Mouse (Mus musculus): ENCODE results near the gene Gm49027. TPM values are rescaled to one million over a fixed set of nuclear protein-coding genes. Genes with fewer than 3 reads are reported as not detected.
"Not testable (repeated sequence)": the region's sequence is repeated elsewhere in the genome, so short reads cannot be mapped to it uniquely, and the experiment has no call there.

Gm49027 gene
- polyA plus RNA-seq, 1 experiment from 2014 or later = 11.2 TPM

DNA sequence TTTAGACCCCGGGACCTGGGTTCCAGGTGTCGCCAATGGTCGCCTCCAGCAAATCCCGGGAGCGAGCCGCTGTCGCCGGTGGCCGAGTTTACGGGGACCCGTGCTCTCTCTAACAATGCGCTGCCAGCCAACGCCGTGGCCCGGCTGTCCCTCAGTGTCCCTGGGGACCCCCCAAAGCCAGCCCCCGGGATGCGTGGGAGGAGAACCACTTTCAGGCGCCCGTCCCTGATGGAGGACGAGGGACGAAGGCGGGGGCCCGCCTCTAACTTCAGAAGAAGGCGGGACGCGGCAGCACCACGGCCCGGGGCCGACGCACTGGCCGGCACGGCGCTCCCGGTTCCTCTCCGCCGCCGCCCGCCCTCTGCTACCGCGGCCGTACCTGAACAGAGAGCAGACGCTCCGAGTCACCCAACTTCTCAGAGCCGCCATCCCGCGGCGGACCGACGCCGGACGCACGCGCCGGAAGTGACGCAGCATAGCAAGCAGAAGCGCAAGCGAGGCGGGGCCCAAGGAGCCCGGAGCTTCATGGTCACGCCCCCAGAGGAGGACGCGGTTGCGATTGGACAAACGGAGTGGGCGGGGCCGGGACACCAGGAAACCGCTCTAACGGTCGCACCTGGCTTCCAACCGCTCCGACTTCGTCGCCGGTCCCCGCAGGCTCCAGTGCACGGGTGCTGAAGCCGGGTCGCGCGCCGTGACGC lies 1.4 kb downstream of the Gm49027 start, which contains the start of gene Diablo:
Gene Diablo (minus strand): TSS at position 485 of the 701 bp plus-strand sequence.
- no peak within 1 kb of the TSS for H3K27ac ChIP-seq
- H3K4me2 ChIP-seq (replicated peaks) = peak within 1 kb of the TSS; percentile 85
- peak within 1 kb of the TSS; percentile 92 for H3K4me3 ChIP-seq (replicated peaks)
- H3K4me1 ChIP-seq (replicated peaks) = peaks cover 19% of the 10 kb centered on the region
- H3K9me3 ChIP-seq = no peaks in the 10 kb centered on the region
- H3K27me3 ChIP-seq (replicated peaks) = no peaks in the 10 kb centered on the region
- peak within 1 kb of the TSS; percentile 81 for H3K9ac ChIP-seq
- peak; percentile 99 for ATAC-seq
- no peaks in the 10 kb centered on the region for H3K36me3 ChIP-seq
- under 1% methylated on average over 76 of the region's 82 CpGs for WGBS

DNA sequence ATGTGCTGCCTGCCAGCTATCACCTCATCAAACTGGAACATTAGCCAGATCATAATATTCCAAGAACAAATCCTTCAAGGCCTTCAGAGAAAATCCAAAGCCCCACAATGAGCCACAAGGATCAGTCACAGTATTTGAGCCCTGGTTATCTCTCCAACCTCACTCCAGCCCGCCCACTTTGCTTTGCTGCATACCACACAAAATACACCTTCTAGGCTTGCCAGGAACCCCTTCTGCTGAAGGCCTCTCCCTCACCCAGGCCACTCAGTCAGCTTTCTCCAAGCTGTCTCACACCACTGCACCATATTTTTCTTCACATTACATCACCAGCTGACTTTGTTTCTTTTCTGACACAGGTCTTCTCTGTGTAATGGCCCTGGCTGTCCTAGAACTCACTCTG lies 3.1 kb downstream of the Gm49027 start:
- 74% methylated on average over 1 of the region's 1 CpGs for WGBS
- Histone ChIP-seq H3K9ac (no peak overlapping the region), H3K4me3 (replicated peaks) (no peak overlapping the region), H3K9me3 (no peaks in the 10 kb centered on the region), H3K4me2 (replicated peaks) (no peak overlapping the region), H3K4me1 (replicated peaks) (peaks cover 19% of the 10 kb centered on the region), H3K27me3 (replicated peaks) (no peaks in the 10 kb centered on the region), H3K27ac (no peak overlapping the region), H3K36me3 (peaks cover 4% of the 10 kb centered on the region; the same call in 1 of the 2 replicates)
- ATAC-seq = no peak

DNA sequence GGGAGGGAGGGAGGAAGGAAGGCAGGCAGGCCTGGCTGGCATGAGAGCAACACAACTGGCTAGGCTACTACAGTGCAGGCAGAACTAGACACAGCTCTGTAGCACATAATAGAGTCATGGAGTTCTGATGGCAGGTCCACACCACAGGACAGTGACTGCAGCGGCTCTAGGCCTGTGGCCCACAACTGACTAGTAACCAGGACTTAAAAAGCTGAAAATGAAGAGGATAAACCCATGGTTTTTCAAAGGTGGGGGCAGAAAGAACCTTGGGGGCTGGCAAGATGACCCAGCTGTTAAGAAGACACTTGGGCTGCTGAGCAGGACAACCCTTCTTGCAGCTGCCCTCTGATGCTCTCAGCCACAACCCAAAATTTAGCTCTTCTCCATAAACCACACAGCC lies 3.7 kb downstream of the Gm49027 start:
- no peak overlapping the region for H3K27ac ChIP-seq
- no peaks in the 10 kb centered on the region for H3K9me3 ChIP-seq
- 85% methylated on average over 1 of the region's 1 CpGs for WGBS
- no peaks in the 10 kb centered on the region for H3K27me3 ChIP-seq (replicated peaks)
- no peak overlapping the region for H3K4me2 ChIP-seq (replicated peaks)
- no peak overlapping the region for H3K9ac ChIP-seq
- ATAC-seq = no peak
- H3K4me3 ChIP-seq (replicated peaks) = no peak overlapping the region
- peaks cover 4% of the 10 kb centered on the region; the same call in 1 of the 2 replicates for H3K36me3 ChIP-seq
- peaks cover 19% of the 10 kb centered on the region for H3K4me1 ChIP-seq (replicated peaks)

DNA sequence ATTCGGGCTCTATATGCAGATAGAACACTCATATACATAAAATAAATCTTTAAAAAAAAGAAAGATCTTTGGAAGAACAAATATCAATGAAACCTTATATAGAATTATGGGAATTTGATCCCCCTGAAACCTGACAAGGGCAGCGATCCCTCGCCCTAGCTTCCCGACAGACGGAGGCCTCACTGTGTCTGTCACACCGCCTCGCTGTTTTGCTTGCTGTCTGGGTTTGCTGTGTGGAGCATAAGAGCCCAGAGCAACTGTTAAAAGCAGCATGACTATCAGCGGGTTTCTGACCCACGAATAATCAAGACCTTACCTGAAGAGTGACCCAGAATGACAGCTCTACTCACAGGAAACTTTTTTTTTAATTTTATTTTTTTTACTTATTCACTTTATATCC lies 4.6 kb downstream of the Gm49027 start:
- peaks cover 19% of the 10 kb centered on the region for H3K4me1 ChIP-seq (replicated peaks)

DNA sequence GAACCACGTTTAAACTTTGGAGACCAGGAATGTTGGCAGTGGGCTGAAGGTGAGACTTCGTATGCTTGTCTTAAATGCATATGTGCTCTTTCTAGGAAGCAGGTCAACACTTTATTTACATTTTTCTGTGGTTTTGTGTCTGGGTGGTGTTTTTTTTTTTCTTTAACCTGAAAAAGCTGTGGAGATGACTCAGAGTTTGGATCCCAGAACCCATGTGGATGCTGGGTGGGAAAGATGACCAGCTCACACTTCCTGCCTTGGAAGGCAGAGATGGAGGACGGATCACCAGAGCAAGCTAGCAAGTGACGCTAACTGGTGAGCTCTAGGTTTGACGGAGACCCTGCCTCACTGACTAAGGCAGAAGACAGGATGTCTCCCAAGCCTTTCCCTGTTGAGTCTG lies 10.4 kb downstream of the Gm49027 start:
- WGBS = 87% methylated on average over 5 of the region's 5 CpGs
- no peak overlapping the region for H3K9ac ChIP-seq

More for the DNA sequence above, 4.6 kb downstream of the Gm49027 start:
- Histone ChIP-seq H3K27me3 (replicated peaks) (no peaks in the 10 kb centered on the region), H3K9me3 (no peaks in the 10 kb centered on the region), H3K9ac (no peak overlapping the region), H3K4me3 (replicated peaks) (no peak overlapping the region), H3K4me2 (replicated peaks) (no peak overlapping the region), H3K27ac (no peak overlapping the region), H3K36me3 (peaks cover 4% of the 10 kb centered on the region; the same call in 1 of the 2 replicates)
- WGBS = 88% methylated on average over 9 of the region's 9 CpGs
- ATAC-seq = no peak

DNA sequence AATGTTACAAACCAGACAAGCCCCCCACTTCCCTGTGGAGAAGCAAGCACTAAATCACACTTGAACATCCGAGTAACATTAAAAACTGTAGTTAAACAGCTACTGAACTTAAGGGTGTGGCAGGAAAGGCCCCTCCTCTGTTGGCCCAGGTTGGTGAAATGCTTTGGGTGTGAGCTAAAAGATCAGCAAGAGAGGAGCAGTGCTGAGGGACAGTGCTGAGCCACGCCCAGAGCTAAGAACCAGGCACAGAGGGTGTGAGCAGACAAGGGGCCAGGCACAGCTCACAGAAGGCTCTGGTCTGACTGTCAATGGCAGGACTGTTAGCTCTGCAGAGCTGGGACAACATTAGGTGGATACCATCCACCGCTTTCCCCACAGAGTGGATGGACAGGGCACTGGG lies 13.2 kb downstream of the Gm49027 start:
- H3K4me1 ChIP-seq (replicated peaks) = peaks cover 8% of the 10 kb centered on the region
- H3K4me2 ChIP-seq (replicated peaks) = no peak overlapping the region
- 0 out of 2 replicates have a peak, but pooled peaks cover 4% of the 10 kb centered on the region for H3K36me3 ChIP-seq
- no peaks in the 10 kb centered on the region for H3K9me3 ChIP-seq
- no peak overlapping the region for H3K27ac ChIP-seq
- H3K9ac ChIP-seq = no peak overlapping the region
- 55% methylated on average over 3 of the region's 3 CpGs for WGBS
- no peak overlapping the region for H3K4me3 ChIP-seq (replicated peaks)
- no peak for ATAC-seq
- H3K27me3 ChIP-seq (replicated peaks) = peaks cover 9% of the 10 kb centered on the region; the same call in 1 of the 2 replicates

More for the DNA sequence above, 10.4 kb downstream of the Gm49027 start:
- Histone ChIP-seq H3K4me2 (replicated peaks) (no peak overlapping the region), H3K27ac (no peak overlapping the region), H3K4me3 (replicated peaks) (no peak overlapping the region), H3K27me3 (replicated peaks) (no peaks in the 10 kb centered on the region), H3K9me3 (no peaks in the 10 kb centered on the region), H3K4me1 (replicated peaks) (no peaks in the 10 kb centered on the region), H3K36me3 (peaks cover 8% of the 10 kb centered on the region; the same call in 1 of the 2 replicates)
- ATAC-seq = no peak

DNA sequence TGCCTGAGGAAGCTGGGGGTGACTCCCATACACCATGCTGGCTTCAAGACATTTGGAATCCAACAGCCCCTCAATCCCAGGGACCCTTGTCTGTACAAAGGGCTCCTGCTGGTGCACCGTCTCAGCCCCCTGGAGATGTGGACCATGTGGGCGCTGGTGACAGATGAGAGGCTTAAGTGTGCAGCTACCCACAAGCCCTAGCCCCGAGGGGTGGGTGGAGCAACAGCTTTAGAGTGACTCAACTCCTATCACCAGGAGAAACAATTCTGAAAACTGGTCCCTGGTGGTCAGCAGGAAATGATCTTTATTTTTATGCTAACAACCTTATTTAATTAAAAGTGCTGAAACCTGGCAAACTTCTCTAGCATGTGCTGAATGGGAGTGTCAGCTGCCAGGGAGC lies 13.9 kb downstream of the Gm49027 start:
- H3K27me3 ChIP-seq (replicated peaks); H3K4me1 ChIP-seq (replicated peaks); H3K4me3 ChIP-seq (replicated peaks); ATAC-seq; H3K9ac ChIP-seq; H3K9me3 ChIP-seq; H3K36me3 ChIP-seq; H3K27ac ChIP-seq; H3K4me2 ChIP-seq (replicated peaks): not testable (repeated sequence)
- 77% methylated on average over 3 of the region's 3 CpGs for WGBS

DNA sequence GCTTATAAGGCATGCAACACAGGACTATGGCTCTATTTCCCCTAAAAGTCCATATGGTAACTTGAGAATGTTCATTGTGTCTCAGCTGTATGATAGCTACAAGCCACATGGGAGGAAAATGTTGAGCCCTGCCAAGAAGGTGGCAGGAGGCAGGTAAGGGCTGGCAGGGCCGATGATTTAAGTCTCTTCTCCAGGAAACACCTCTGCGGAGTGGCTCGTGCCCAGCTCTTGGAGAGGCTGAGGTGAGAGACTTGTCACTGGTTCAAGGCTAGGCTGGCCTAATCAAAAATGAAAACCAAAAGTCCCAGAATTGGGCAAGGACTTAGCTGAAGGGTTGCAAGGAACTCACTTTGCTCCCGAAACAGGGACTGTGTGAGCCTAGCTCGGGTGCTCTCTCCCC lies 15.1 kb downstream of the Gm49027 start, which contains the start of gene B3gnt4:
Gene B3gnt4 (plus strand): TSS at position 301 of the 400 bp plus-strand sequence.
- 87% methylated on average over 5 of the region's 5 CpGs for WGBS
- Histone ChIP-seq H3K27ac (no peak within 1 kb of the TSS), H3K4me2 (replicated peaks) (no peak within 1 kb of the TSS), H3K27me3 (replicated peaks) (peaks cover 10% of the 10 kb centered on the region; the same call in 1 of the 2 replicates), H3K36me3 (0 out of 2 replicates have a peak, but pooled peaks cover 4% of the 10 kb centered on the region), H3K4me1 (replicated peaks) (peaks cover 8% of the 10 kb centered on the region), H3K4me3 (replicated peaks) (no peak within 1 kb of the TSS), H3K9ac (no peak within 1 kb of the TSS), H3K9me3 (no peaks in the 10 kb centered on the region)
- ATAC-seq = no peak

DNA sequence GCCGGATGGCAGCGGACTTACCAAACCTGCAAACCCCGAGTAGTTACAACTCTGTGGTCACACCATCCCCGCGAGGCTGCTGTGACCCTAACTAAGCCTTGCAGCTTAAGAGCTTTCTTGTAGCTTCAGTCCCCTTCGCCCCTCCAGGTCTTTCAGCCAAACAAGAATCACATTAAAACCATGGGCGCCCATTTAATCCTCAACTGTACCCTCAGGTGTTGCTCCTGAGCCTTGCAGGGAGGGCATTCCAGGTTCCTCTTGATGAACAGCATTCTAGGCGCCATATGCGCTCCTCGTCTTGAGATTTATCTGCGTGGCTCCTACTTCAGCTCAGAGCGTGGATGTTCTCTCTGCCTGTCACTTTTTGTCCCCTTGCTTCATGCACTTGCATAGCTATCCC lies 16.4 kb downstream of the Gm49027 start:
- 6% methylated on average over 12 of the region's 12 CpGs for WGBS
- H3K4me3 ChIP-seq (replicated peaks) = peak overlapping the region; percentile 62
- peak overlapping the region; percentile 93 for H3K4me2 ChIP-seq (replicated peaks)
- H3K27ac ChIP-seq = no peak overlapping the region
- ATAC-seq = no peak
- H3K4me1 ChIP-seq (replicated peaks) = peaks cover 8% of the 10 kb centered on the region
- H3K36me3 ChIP-seq = no peaks in the 10 kb centered on the region
- H3K27me3 ChIP-seq (replicated peaks) = peaks cover 13% of the 10 kb centered on the region; the same call in 1 of the 2 replicates
- peak overlapping the region; percentile 41 for H3K9ac ChIP-seq
- no peaks in the 10 kb centered on the region for H3K9me3 ChIP-seq

DNA sequence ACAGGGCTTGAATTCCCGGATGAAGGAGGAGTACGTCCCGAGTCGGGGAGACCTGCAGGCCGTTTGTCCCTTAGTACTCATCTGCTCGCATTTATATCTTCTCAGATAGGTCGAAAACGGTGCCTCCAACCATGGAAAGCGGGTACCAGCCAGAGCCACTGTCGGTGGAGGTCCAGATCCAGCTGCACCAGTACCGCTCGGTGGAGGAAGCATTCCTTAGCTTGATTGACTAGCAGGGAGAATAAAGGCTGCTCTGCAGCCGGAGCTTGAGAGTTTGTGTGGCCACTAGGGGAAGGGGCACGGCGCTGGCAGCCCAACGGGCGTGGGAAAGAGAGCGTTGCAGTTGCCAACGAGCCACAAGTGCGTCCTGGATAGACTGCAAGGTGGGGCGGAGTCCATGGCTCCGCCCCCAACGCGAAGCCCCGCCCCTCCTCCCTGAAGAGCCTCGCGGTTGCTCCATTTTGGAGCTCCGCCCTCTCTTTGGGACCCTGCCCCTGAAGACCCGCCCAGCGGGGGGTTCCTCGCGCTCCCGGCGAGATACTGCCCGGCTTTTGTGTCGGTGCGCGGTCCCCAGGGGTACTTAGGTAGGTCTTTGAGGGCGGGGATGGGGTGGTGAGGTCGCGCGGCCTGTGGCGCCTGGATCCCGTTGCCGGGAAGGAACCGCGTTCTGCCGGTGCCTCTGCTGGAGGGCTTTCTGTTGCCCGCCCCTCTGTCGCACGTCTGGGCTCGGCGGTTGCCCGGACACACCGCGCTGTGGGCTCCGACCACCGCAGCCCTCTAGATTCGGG lies 17.2 kb downstream of the Gm49027 start:
- peak overlapping the region; percentile 93 for H3K4me2 ChIP-seq (replicated peaks)
- no peaks in the 10 kb centered on the region for H3K36me3 ChIP-seq
- no peak overlapping the region for H3K27ac ChIP-seq
- peaks cover 13% of the 10 kb centered on the region; the same call in 1 of the 2 replicates for H3K27me3 ChIP-seq (replicated peaks)
- H3K9ac ChIP-seq = peak overlapping the region; percentile 41
- H3K4me1 ChIP-seq (replicated peaks) = peaks cover 8% of the 10 kb centered on the region
- 1% methylated on average over 58 of the region's 59 CpGs for WGBS
- peak; percentile 96 for ATAC-seq
- H3K4me3 ChIP-seq (replicated peaks) = peak overlapping the region; percentile 62
- H3K9me3 ChIP-seq = no peaks in the 10 kb centered on the region

DNA sequence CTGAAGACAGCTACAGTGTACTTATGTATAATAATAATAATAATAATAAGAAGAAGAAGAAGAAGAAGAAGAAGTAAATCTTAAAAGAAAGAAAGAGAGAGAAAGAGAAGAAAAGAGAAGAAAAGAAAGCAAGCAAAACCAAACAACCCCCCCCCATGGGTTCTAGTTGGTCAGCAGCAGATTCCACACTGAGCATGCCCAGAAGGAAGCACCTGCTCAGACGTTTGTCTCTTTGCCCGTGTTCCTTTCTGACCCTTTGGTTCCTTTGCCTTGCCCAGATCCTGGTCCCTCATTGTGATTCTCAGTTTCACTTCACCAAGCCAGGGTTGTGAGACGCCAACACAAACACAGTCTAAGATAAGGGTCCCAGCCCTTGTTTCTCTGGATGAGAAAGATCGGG lies 23.3 kb downstream of the Gm49027 start:
- WGBS = 72% methylated on average over 4 of the region's 4 CpGs
- Histone ChIP-seq H3K9me3 (no peaks in the 10 kb centered on the region), H3K4me2 (replicated peaks) (no peak overlapping the region), H3K36me3 (no peaks in the 10 kb centered on the region), H3K9ac (no peak overlapping the region), H3K27ac (no peak overlapping the region), H3K4me3 (replicated peaks) (no peak overlapping the region), H3K4me1 (replicated peaks) (peaks cover 9% of the 10 kb centered on the region; the same call in 1 of the 2 replicates), H3K27me3 (replicated peaks) (0 out of 2 replicates have a peak, but pooled peaks cover 4% of the 10 kb centered on the region)
- no peak for ATAC-seq

DNA sequence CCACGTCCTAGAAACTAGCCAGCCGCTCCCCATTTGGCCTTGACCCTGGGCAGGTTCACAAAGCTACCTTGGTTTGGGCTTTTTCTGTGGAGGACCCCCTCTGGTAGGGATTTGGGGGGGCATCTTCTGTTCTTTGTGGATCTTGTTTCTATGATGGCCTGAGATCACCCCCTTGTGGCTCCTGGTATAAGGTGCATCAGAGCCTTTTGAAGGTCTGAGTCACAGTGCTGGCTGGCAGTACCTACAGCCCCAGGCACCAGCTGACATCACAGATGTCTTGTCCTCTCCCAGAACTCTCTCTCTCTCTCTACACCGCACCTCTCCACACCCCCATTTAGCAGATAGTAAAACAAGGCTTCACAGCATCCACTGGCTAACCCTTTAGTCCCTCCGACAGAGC lies 25.6 kb downstream of the Gm49027 start:
- Histone ChIP-seq H3K4me3 (replicated peaks) (no peak overlapping the region), H3K4me1 (replicated peaks) (peaks cover 9% of the 10 kb centered on the region; the same call in 1 of the 2 replicates), H3K27ac (no peak overlapping the region), H3K4me2 (replicated peaks) (no peak overlapping the region), H3K9ac (no peak overlapping the region), H3K9me3 (no peaks in the 10 kb centered on the region), H3K36me3 (no peaks in the 10 kb centered on the region), H3K27me3 (replicated peaks) (no peaks in the 10 kb centered on the region)
- no peak for ATAC-seq
- WGBS = 43% methylated on average over 4 of the region's 4 CpGs
